Mouse (Mus musculus) liver, postnatal 0 days (tissue): Measurements from ENCODE around the gene Cyth1. TPM values are rescaled to one million over a fixed set of nuclear protein-coding genes. Genes with fewer than 3 reads are reported as not detected.
A peak's percentile ranks its signal among the peaks of the same experiment; 100 is the strongest.

Experiments
- ATAC-seq: fragments of 200-750 bp; cut with Nextera tagmentation; 2 replicates; pipeline ENCODE4 v1.8.0; 2017; ENCODE audit warnings: mild to moderate bottlenecking, moderate library complexity
- DNase-seq: peaks from one replicate; pipeline ENCODE4 v3.0.0-alpha.2; 2016
- H3K27ac ChIP-seq: fragments of 300-500 bp; sonication (generic); 2 replicates; pipeline ENCODE4 v1.5.1; 2014; ENCODE audit warnings: antibody characterized with exemption, moderate library complexity, mild to moderate bottlenecking, low read depth
- H3K27me3 ChIP-seq: fragments of 300-500 bp; sonication (generic); 2 replicates; pipeline ENCODE4 v1.6.1; 2014; ENCODE audit warnings: low read length, control low read depth, mixed read lengths; ENCODE audit not compliant: insufficient read depth
- H3K36me3 ChIP-seq: fragments of 300-500 bp; sonication (generic); replicated peaks from 2 replicates; pipeline ENCODE4 v1.6.1; 2014; ENCODE audit warnings: mild to moderate bottlenecking, control low read depth, low read length, moderate library complexity, mixed read lengths; ENCODE audit not compliant: insufficient read depth
- H3K4me1 ChIP-seq: fragments of 300-500 bp; sonication (generic); 2 replicates; pipeline ENCODE4 v1.6.1; 2014; ENCODE audit warnings: antibody characterized with exemption, mild to moderate bottlenecking, control low read depth; ENCODE audit not compliant: insufficient read depth
- H3K4me2 ChIP-seq: fragments of 300-500 bp; sonication (generic); 2 replicates; pipeline ENCODE4 v1.6.1; 2014; ENCODE audit warnings: low read depth, mild to moderate bottlenecking, low read length, moderate library complexity, mixed read lengths
- H3K4me3 ChIP-seq: fragments of 300-500 bp; sonication (generic); 2 replicates; pipeline ENCODE4 v1.5.1; 2014; ENCODE audit warnings: low read depth, low read length
- H3K9ac ChIP-seq: fragments of 300-500 bp; sonication (generic); replicated peaks from 2 replicates; pipeline ENCODE4 v1.6.1; 2014; ENCODE audit warnings: mild to moderate bottlenecking, moderate library complexity
- H3K9me3 ChIP-seq: fragments of 300-500 bp; sonication (generic); 2 replicates; pipeline ENCODE4 v1.6.1; 2016; ENCODE audit warnings: mild to moderate bottlenecking, control low read depth, low read length, mixed read lengths
- CTCF ChIP-seq: sonication (generic); IDR thresholded peaks from 2 replicates; pipeline ENCODE4 v1.5.1; 2016; ENCODE audit warnings: antibody characterized with exemption, low read depth
- EP300 ChIP-seq: IDR thresholded peaks from 2 replicates; pipeline ENCODE4 v1.6.1; 2016; ENCODE audit warnings: antibody characterized with exemption, low read depth, mild to moderate bottlenecking
- WGBS: fragments of 180-500 bp; shearing (Covaris S2); extraction: QIAGEN DNeasy Blood & Tissue Kit; methylation state at CpG from one replicate; pipeline ENCODE4 v1.1.7; 2014; ENCODE audit not compliant: insufficient replicate concordance; 5-methylcytosine and 5-hydroxymethylcytosine counted together
- polyA plus RNA-seq: library from polyadenylated mRNA; unstranded; fragments of >200 nt; fragmentation: Nextera tagmentation; extraction: Ambion mirVana; gene quantifications from 2 replicates; pipeline ENCODE4 v1.2.1, GENCODE M21; 2015

Cyth1 gene
- polyA plus RNA-seq, 1 experiment from 2014 or later = 7.0 TPM

- TF ChIP-seq CTCF (no peak), EP300 (no peak)
- DNase-seq = no peak
- WGBS = 80% methylated on average over 5 of the region's 5 CpGs
- Histone ChIP-seq H3K27ac (no peak overlapping the region), H3K36me3 (peaks cover 69% of the 10 kb centered on the region), H3K9ac (no peak overlapping the region), H3K27me3 (no peaks in the 10 kb centered on the region), H3K4me3 (no peak overlapping the region), H3K4me1 (no peaks in the 10 kb centered on the region), H3K9me3 (no peaks in the 10 kb centered on the region), H3K4me2 (no peak overlapping the region)
- no peak for ATAC-seq
These were observed 78.1 kb downstream of the Cyth1 start for GRCm38 (mm10) chr11:118170333-118170732.

GRCm38 (mm10) chr11:118168714-118169113 is 79.7 kb downstream of the Cyth1 start:
- Histone ChIP-seq H3K9me3 (no peaks in the 10 kb centered on the region), H3K4me1 (no peaks in the 10 kb centered on the region), H3K4me3 (no peak overlapping the region), H3K27me3 (no peaks in the 10 kb centered on the region), H3K36me3 (peaks cover 66% of the 10 kb centered on the region), H3K4me2 (no peak overlapping the region), H3K27ac (no peak overlapping the region), H3K9ac (no peak overlapping the region)
- ATAC-seq = no peak
- DNase-seq = no peak
- 86% methylated on average over 9 of the region's 9 CpGs for WGBS
- TF ChIP-seq CTCF (no peak), EP300 (no peak)

GRCm38 (mm10) chr11:118166626-118167025 is 81.8 kb downstream of the Cyth1 start:
- no peaks in the 10 kb centered on the region for H3K27me3 ChIP-seq
- peaks cover 63% of the 10 kb centered on the region for H3K36me3 ChIP-seq
- no peaks in the 10 kb centered on the region for H3K9me3 ChIP-seq
- H3K9ac ChIP-seq = no peak overlapping the region
- no peak overlapping the region for H3K4me2 ChIP-seq
- ATAC-seq = no peak
- TF ChIP-seq CTCF (no peak), EP300 (no peak)
- 73% methylated on average over 5 of the region's 5 CpGs for WGBS
- H3K4me1 ChIP-seq = 0 out of 2 replicates have a peak, but pooled peaks cover 2% of the 10 kb centered on the region
- H3K4me3 ChIP-seq = no peak overlapping the region
- H3K27ac ChIP-seq = no peak overlapping the region
- no peak for DNase-seq

- 77% methylated on average over 11 of the region's 11 CpGs for WGBS
- no peak for ATAC-seq
- H3K4me1 ChIP-seq = 0 out of 2 replicates have a peak, but pooled peaks cover 2% of the 10 kb centered on the region
- no peaks in the 10 kb centered on the region for H3K9me3 ChIP-seq
- TF ChIP-seq CTCF = no peak
- TF ChIP-seq EP300 = no peak
- no peaks in the 10 kb centered on the region for H3K27me3 ChIP-seq
- no peak overlapping the region for H3K4me3 ChIP-seq
- H3K9ac ChIP-seq = no peak overlapping the region
- H3K27ac ChIP-seq = no peak overlapping the region
- peaks cover 62% of the 10 kb centered on the region for H3K36me3 ChIP-seq
- H3K4me2 ChIP-seq = no peak overlapping the region
- DNase-seq = no peak
These were observed 82.7 kb downstream of the Cyth1 start for GRCm38 (mm10) chr11:118165681-118166080.

GRCm38 (mm10) chr11:118164566-118164965 is 83.8 kb downstream of the Cyth1 start:
- Histone ChIP-seq H3K27ac (no peak overlapping the region), H3K9ac (no peak overlapping the region), H3K4me2 (no peak overlapping the region), H3K36me3 (peaks cover 51% of the 10 kb centered on the region), H3K9me3 (no peaks in the 10 kb centered on the region), H3K4me3 (no peak overlapping the region), H3K4me1 (0 out of 2 replicates have a peak, but pooled peaks cover 2% of the 10 kb centered on the region), H3K27me3 (no peaks in the 10 kb centered on the region)
- no peak for ATAC-seq
- no peak for DNase-seq
- TF ChIP-seq EP300 = no peak
- no peak for TF ChIP-seq CTCF
- 80% methylated on average over 8 of the region's 8 CpGs for WGBS

- H3K27me3 ChIP-seq = no peaks in the 10 kb centered on the region
- peaks cover 30% of the 10 kb centered on the region for H3K36me3 ChIP-seq
- H3K4me3 ChIP-seq = no peak overlapping the region
- no peaks in the 10 kb centered on the region for H3K9me3 ChIP-seq
- no peak overlapping the region for H3K4me2 ChIP-seq
- H3K9ac ChIP-seq = no peak overlapping the region
- TF ChIP-seq CTCF (no peak), EP300 (no peak)
- no peak overlapping the region for H3K27ac ChIP-seq
- ATAC-seq = no peak
- H3K4me1 ChIP-seq = 0 out of 2 replicates have a peak, but pooled peaks cover 2% of the 10 kb centered on the region
- WGBS = 74% methylated on average over 10 of the region's 10 CpGs
- no peak for DNase-seq
These were observed 86.1 kb downstream of the Cyth1 start for GRCm38 (mm10) chr11:118162245-118162644.

- no peak overlapping the region for H3K4me3 ChIP-seq
- H3K27ac ChIP-seq = no peak overlapping the region
- H3K27me3 ChIP-seq = no peaks in the 10 kb centered on the region
- DNase-seq (no peak), ATAC-seq (peak; percentile 63)
- TF ChIP-seq CTCF (no peak), EP300 (no peak)
- no peak overlapping the region for H3K9ac ChIP-seq
- 0 out of 2 replicates have a peak, but pooled peaks cover 2% of the 10 kb centered on the region for H3K4me1 ChIP-seq
- H3K36me3 ChIP-seq = peaks cover 20% of the 10 kb centered on the region
- no peaks in the 10 kb centered on the region for H3K9me3 ChIP-seq
- no peak overlapping the region for H3K4me2 ChIP-seq
- 55% methylated on average over 6 of the region's 6 CpGs for WGBS
These were observed 87.2 kb downstream of the Cyth1 start for GRCm38 (mm10) chr11:118161240-118161639.
